Comparison of ENCODE assay signal across 24 mouse cellular contexts in genomic region chr9:112251339-112251738, GRCm38 (mm10). TPM values are rescaled to one million over a fixed set of nuclear protein-coding genes. Genes with fewer than 3 reads are reported as not detected.
A peak's percentile ranks its signal among the peaks of the same experiment; 100 is the strongest.
DNase-seq lines count a peak whose midpoint lies in the region; ATAC-seq and TF ChIP-seq lines count a peak whose summit lies in the region.
"Had no signal": no experiment of that assay in that cellular context is flagged by ENCODE, and none has a peak within 500 bp of the region (broad histone marks: within the 10 kb centered on the region; RNA-seq: fewer than 3 reads in every experiment).

No protein-coding gene starts in this region.

- no peaks in the 10 kb centered on the region for H3K36me3 ChIP-seq in G1E (replicated peaks)

- no peaks in the 10 kb centered on the region for H3K27me3 ChIP-seq in G1E (ENCODE audit: insufficient read depth, low read length)
- H3K27me3 ChIP-seq: CH12.LX, Patski had no signal

- H3K27ac ChIP-seq in left cerebral cortex, adult 2 months = 0 out of 2 replicates have a peak overlapping the region, but pooled peaks have one; percentile 28

- ATAC-seq in frontal cortex, adult (ENCODE audit: low TSS enrichment) = peak; percentile 67; the same call in 1 of the 2 replicates
- ATAC-seq in G1E (ENCODE audit: extremely low read depth, insufficient number of reproducible peaks, low FRiP score, poor library complexity, severe bottlenecking) = 0 out of 2 replicates have a peak, but pooled peaks have one; percentile 11
- ATAC-seq: activated CD4-positive, CD25-positive, alpha-beta regulatory T cell, adult 4 months; CD4-positive, CD25-positive, alpha-beta regulatory T cell, adult 4 months; Patski had no signal

- DNase-seq in frontal cortex, postnatal 36 days (ENCODE audit: low spot score in 2 of 2) = no peak
- no peak for DNase-seq in left cerebral cortex, adult 2 months (ENCODE audit: extremely low spot score in 1 of 2, low spot score in 2 of 2)
- no peak for DNase-seq in left cerebral cortex, adult 18-20 months (ENCODE audit: low spot score in 2 of 2)
- DNase-seq in G1E (ENCODE audit: low spot score) = no peak
- DNase-seq in brain, adult 2 months (ENCODE audit: low read depth, low spot score) = peak; percentile 25
- DNase-seq in gastrocnemius, adult 8-10 months (ENCODE audit: low spot score in 2 of 2) = no peak
- DNase-seq in adrenal gland, adult 8-10 months = no peak
- DNase-seq: adrenal gland, adult 2 months; adrenal gland, postnatal 10 days; adrenal gland, postnatal 14 days; adrenal gland, postnatal 25 days; adrenal gland, postnatal 36 days; B cell, adult 2 months; cerebellum, adult 11 months; cerebellum, adult 11-12 months; cerebellum, adult 18-20 months; cerebellum, adult 2 months; cerebellum, adult 8-10 months had no signal

- TF ChIP-seq CTCF in left cerebral cortex, adult 2 months (IDR thresholded peaks at IDR 0.05) = no peak
- TF ChIP-seq CTCF in G1E (IDR thresholded peaks at IDR 0.05; ENCODE audit: low read depth, low read length) = no peak

- no peak overlapping the region for H3K4me3 ChIP-seq in left cerebral cortex, adult 2 months
- no peak overlapping the region for H3K4me3 ChIP-seq in G1E (ENCODE audit: low read depth, low read length)

- intact Hi-C loops in left cerebral cortex, adult 2 months (cut with DNase I) = no loop called here

- H3K4me1 ChIP-seq in G1E (ENCODE audit: insufficient read depth, low read depth, low read length) = no peaks in the 10 kb centered on the region

- H3K9me3 ChIP-seq in G1E (replicated peaks) = peaks cover 25% of the 10 kb centered on the region

RNA-seq across cellular contexts. Expression of gene Arpp21, which starts 15.6 kb away (rescaled TPM):
- total RNA-seq in left cerebral cortex, adult 2 months (2021) = 100 to 1,000 TPM; 762 to 763 TPM
- 100 to 1,000 TPM; 673 to 751 TPM for total RNA-seq in left cerebral cortex, adult 18-20 months (2021)
- total RNA-seq in G1E (2014; fragmentation: Nextera tagmentation) = not detected in 2 replicates
- total RNA-seq in G1E (2017) = 0.23 and 0.71 TPM in 2 replicates
- not detected in 2 replicates for polyA plus RNA-seq in G1E (2012)
- total RNA-seq in gastrocnemius, adult 8-10 months (2022) = 1 to 10 TPM; 4.6 to 6.0 (median 5.1) TPM
- total RNA-seq in adrenal gland, adult 8-10 months (2022) = 1 to 10 TPM in 1 of 4 experiments, under 1 TPM in 3; 0.20 to 1.0 (median 0.58) TPM
- total RNA-seq: adrenal gland, adult 18-20 months; adrenal gland, postnatal 25 days; CH12.LX had no signal
- polyA plus RNA-seq: Patski had no signal

Comparison
In these comparisons a context has a peak if more than half of its experiments do, and no peak if none do; other contexts are left out.
1. RNA of gene Arpp21, which starts 15.6 kb away (total RNA-seq): 762 to 763 TPM in left cerebral cortex, adult 2 months and 673 to 751 TPM in left cerebral cortex, adult 18-20 months; 4.6 to 6.0 TPM in gastrocnemius, adult 8-10 months, 0.20 to 1.0 TPM in adrenal gland, adult 8-10 months and 0.23 to 0.71 TPM in G1E; every median in the first group is over 10 times any median in the second.